Mouse (Mus musculus) E14TG2a.4 (cell line): ENCODE measurements at regions not wholly inside any gene's neighbourhood (a gene's known extent, or its start where the extent isn't known, plus 50 kb on each side); places are given as distances from the start of the nearest gene placed in this dataset.
"Not testable (repeated sequence)": the region's sequence is repeated elsewhere in the genome, so short reads cannot be mapped to it uniquely, and the experiment has no call there.

ENCODE experiments used
- H3K27me3 ChIP-seq: 2 replicates; pipeline ENCODE4 v1.6.1; 2014; ENCODE audit warnings: low read length, control low read depth; ENCODE audit not compliant: insufficient read depth
- H3K36me3 ChIP-seq: 2 replicates; pipeline ENCODE4 v1.6.1; 2014; ENCODE audit warnings: low read length, control low read depth; ENCODE audit not compliant: insufficient read depth
- H3K4me1 ChIP-seq: replicated peaks from 2 replicates; pipeline ENCODE4 v1.6.1; 2014; ENCODE audit warnings: low read depth, low read length, control low read depth
- H3K4me3 ChIP-seq: replicated peaks from 2 replicates; pipeline ENCODE4 v1.5.1; 2014; ENCODE audit warnings: mild to moderate bottlenecking, low read length
- H3K9me3 ChIP-seq: 2 replicates; pipeline ENCODE4 v1.6.1; 2014; ENCODE audit warnings: low read length, control low read depth
- CTCF ChIP-seq: conservative IDR thresholded peaks from 2 replicates; pipeline ENCODE4 v1.5.1; 2014; ENCODE audit warnings: low read length
- NANOG ChIP-seq: IDR thresholded peaks from 2 replicates; pipeline ENCODE4 v1.6.1; 2014; ENCODE audit warnings: borderline replicate concordance, low read length, mixed read lengths
- POU5F1 ChIP-seq: IDR thresholded peaks from 2 replicates; pipeline ENCODE4 v1.6.1; 2014; ENCODE audit warnings: low read length, borderline replicate concordance

GRCm38 (mm10) chr3:38268226-38268625, 216.4 kb downstream of the Ankrd50 start:
- Histone ChIP-seq H3K27me3 (no peaks in the 10 kb centered on the region), H3K36me3 (no peaks in the 10 kb centered on the region), H3K4me3 (no peak overlapping the region), H3K9me3 (0 out of 2 replicates have a peak, but pooled peaks cover 4% of the 10 kb centered on the region), H3K4me1 (0 out of 2 replicates have a peak, but pooled peaks cover 3% of the 10 kb centered on the region)
- no peak for TF ChIP-seq POU5F1
- no peak for TF ChIP-seq CTCF
- TF ChIP-seq NANOG: no peak

DNA sequence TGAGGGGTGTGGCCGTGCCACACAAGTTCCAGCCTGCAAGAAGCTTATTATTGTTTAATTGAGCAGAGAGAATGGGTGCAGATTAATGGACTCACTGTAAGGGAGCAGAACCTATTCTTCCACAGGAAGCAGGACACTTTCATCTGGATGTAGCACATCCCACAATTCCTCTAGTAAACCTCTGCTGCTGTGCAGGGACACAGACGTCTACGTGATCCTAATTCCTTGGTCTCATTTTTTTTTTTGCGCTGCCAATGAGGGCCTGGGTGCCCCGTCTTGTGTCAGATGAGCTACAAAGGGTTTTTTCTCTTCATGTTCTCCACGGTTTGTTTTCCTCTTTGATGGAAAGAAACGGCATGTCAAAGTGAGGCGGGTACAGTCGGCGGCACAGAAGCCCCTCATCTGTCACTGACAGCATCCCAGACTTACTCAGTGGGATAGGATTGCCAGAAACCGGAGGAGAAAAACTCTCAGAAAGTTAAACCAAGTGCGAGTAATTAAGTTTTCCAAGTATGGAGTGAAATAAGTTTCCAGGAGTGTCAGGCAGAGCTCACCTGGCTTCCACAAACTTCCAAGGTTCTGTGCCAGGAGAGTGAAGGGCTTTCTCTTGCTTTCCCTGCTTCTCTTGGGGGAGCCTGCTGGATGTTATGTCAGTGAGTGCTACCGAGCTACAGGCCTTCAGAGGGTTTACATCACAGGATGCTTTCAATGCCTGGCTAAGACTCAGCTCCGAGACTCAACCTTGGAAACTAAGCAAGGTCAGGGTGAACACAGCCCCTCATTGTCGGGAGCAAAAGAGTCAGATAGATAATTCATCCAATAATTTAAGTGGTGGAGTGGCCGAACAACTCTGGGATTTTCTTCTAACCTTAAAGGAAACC, 221.1 kb downstream of the Ankrd50 start:
- no peak for TF ChIP-seq POU5F1
- TF ChIP-seq NANOG: no peak
- TF ChIP-seq CTCF: no peak
- H3K4me3 ChIP-seq: no peak overlapping the region
- H3K36me3 ChIP-seq: no peaks in the 10 kb centered on the region
- peaks cover 14% of the 10 kb centered on the region for H3K4me1 ChIP-seq
- H3K27me3 ChIP-seq: no peaks in the 10 kb centered on the region
- H3K9me3 ChIP-seq: 0 out of 2 replicates have a peak, but pooled peaks cover 4% of the 10 kb centered on the region

DNA sequence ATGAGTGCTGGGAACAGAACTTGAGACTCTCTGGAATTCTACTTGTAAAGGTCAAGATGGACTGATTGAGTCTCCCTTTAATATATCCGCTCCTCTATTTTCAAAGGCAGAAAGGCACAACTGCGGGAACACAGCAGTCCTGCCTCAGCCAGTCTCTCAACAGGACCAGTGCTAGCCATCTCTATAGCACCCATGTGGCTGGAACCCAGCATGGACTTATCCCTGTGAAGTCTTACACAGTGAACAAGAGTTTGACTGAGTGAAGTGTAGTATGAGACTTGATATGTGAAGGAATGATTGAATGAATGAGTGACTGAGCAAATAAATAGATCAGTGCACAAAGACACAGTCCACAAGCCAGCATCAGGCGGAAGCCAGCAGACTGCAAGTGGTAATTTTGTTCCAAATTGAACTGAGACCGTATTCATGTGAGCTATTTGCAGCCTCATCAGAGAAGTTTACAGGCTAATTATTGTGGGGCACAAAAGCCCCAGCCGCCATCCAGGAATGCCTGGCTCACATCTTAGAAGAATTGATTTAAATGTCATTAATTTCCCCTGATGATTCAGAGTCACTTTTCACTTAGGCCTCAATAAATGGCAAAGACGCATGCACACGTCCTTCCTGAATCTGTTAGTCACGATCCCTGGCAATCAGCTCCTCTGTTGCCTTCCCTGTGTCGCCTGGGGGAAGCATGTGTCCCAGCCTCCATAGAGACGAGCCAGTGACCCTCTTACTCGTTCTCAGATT, 223.1 kb downstream of the Ankrd50 start:
- H3K36me3 ChIP-seq: no peaks in the 10 kb centered on the region
- no peak overlapping the region for H3K4me3 ChIP-seq
- peaks cover 19% of the 10 kb centered on the region for H3K4me1 ChIP-seq
- 0 out of 2 replicates have a peak, but pooled peaks cover 4% of the 10 kb centered on the region for H3K9me3 ChIP-seq
- TF ChIP-seq CTCF (no peak), NANOG (no peak), POU5F1 (no peak)
- no peaks in the 10 kb centered on the region for H3K27me3 ChIP-seq

DNA sequence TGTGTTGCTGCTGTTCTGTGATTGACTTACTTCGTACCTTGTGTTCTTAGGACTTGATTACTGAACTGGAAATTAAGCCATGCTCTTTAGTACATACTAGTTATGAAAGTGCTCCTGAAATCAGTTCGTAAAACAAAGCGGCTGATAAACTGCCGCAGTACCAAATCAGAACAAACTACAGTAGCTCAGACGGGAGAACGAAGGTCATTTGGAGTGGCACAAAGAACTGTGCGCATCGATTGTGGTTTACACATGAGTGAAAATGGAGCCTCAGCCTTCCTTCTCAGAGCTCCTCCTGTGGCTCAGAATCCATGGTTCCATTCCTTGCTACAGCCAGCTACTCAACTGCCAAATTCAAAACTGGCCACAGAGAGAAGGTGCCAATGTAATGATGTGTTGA, 225.4 kb downstream of the Ankrd50 start:
- not testable (repeated sequence) for H3K27me3 ChIP-seq, H3K4me3 ChIP-seq, H3K9me3 ChIP-seq, H3K36me3 ChIP-seq
- peaks cover 19% of the 10 kb centered on the region for H3K4me1 ChIP-seq

GRCm38 (mm10) chr3:38257843-38258290, 226.8 kb downstream of the Ankrd50 start:
- no peak for TF ChIP-seq NANOG
- TF ChIP-seq CTCF: no peak
- TF ChIP-seq POU5F1: no peak
- Histone ChIP-seq H3K4me1 (peaks cover 16% of the 10 kb centered on the region), H3K4me3 (no peak overlapping the region), H3K27me3 (no peaks in the 10 kb centered on the region), H3K36me3 (no peaks in the 10 kb centered on the region), H3K9me3 (no peaks in the 10 kb centered on the region)

- no peak overlapping the region for H3K4me3 ChIP-seq
- no peaks in the 10 kb centered on the region for H3K36me3 ChIP-seq
- H3K27me3 ChIP-seq: no peaks in the 10 kb centered on the region; the same call in 1 of the 2 replicates
- no peaks in the 10 kb centered on the region for H3K9me3 ChIP-seq
- TF ChIP-seq POU5F1: no peak
- TF ChIP-seq NANOG: no peak
- no peak for TF ChIP-seq CTCF
- H3K4me1 ChIP-seq: peaks cover 16% of the 10 kb centered on the region
Observed at GRCm38 (mm10) chr3:38257076-38257842, 227.4 kb downstream of the Ankrd50 start.

DNA sequence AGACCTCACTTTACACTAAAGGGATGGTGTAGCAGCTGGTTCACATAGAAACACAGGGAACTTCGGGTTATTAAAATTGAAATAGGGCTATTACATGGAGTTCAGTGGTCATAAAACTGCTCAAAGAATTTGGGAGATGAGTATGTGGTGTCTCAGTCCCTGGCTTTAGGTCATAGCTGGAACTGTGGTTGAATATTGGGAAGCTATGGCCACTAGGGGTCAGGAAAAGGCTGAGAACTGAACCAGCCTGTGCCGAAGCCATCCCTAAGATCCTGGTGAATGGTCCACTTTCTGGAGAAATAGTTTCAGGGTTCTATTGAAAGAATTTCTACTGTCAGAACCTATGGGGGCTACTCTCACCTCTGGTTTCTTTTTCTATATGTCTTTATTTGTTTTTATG, 229.0 kb downstream of the Ankrd50 start:
- H3K4me3 ChIP-seq: no peak overlapping the region

GRCm38 (mm10) chr3:38254896-38255295, 229.7 kb downstream of the Ankrd50 start:
- H3K4me3 ChIP-seq: no peak overlapping the region
- no peaks in the 10 kb centered on the region for H3K9me3 ChIP-seq
- no peak for TF ChIP-seq NANOG
- TF ChIP-seq CTCF: no peak
- no peak for TF ChIP-seq POU5F1
- no peaks in the 10 kb centered on the region; the same call in 1 of the 2 replicates for H3K27me3 ChIP-seq
- no peaks in the 10 kb centered on the region for H3K36me3 ChIP-seq
- H3K4me1 ChIP-seq: peaks cover 18% of the 10 kb centered on the region

More for the DNA sequence above, 229.0 kb downstream of the Ankrd50 start:
- TF ChIP-seq CTCF (peak; percentile 24), NANOG (no peak), POU5F1 (no peak)
- Histone ChIP-seq H3K9me3 (no peaks in the 10 kb centered on the region), H3K36me3 (no peaks in the 10 kb centered on the region), H3K27me3 (no peaks in the 10 kb centered on the region; the same call in 1 of the 2 replicates), H3K4me1 (peaks cover 18% of the 10 kb centered on the region)
